Mouse (Mus musculus): ENCODE results near the gene Megf11. TPM values are rescaled to one million over a fixed set of nuclear protein-coding genes. Genes with fewer than 3 reads are reported as not detected.
"Not testable (repeated sequence)": the region's sequence is repeated elsewhere in the genome, so short reads cannot be mapped to it uniquely, and the experiment has no call there.

The Megf11 gene
- polyA plus RNA-seq, 1 experiment from 2014 or later, result 5.6 TPM

DNA sequence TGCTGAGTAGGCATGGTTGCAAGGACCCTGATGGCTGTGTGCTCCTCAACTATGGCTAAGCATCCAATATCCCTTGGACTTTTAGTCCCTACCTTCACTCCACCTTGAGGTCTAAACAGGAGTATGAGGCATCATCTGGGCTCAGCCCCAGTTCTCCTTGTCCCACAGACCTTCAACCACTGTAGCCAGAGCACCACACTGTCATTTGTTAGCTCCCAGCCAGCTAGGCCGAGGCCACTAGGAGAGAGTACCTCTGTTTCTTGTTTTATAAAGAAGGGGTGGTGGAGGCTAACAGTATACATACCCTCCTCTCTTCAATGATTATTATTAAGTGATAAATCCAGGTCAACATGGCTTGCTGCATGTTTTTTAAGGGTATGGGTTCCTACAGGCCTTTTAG, 313.2 kb downstream of the Megf11 start:
- DNase-seq (ENCODE audit: low spot score), result peak; percentile 1
- Histone ChIP-seq H3K27me3 (ENCODE audit: insufficient read depth, poor library complexity, severe bottlenecking) (no peaks in the 10 kb centered on the region), H3K27ac (no peak overlapping the region), H3K9me3 (no peaks in the 10 kb centered on the region), H3K4me3 (no peak overlapping the region), H3K36me3 (peaks cover 44% of the 10 kb centered on the region), H3K4me1 (replicated peaks) (no peaks in the 10 kb centered on the region)
- 93% methylated on average over 1 of the region's 1 CpGs for WGBS

DNA sequence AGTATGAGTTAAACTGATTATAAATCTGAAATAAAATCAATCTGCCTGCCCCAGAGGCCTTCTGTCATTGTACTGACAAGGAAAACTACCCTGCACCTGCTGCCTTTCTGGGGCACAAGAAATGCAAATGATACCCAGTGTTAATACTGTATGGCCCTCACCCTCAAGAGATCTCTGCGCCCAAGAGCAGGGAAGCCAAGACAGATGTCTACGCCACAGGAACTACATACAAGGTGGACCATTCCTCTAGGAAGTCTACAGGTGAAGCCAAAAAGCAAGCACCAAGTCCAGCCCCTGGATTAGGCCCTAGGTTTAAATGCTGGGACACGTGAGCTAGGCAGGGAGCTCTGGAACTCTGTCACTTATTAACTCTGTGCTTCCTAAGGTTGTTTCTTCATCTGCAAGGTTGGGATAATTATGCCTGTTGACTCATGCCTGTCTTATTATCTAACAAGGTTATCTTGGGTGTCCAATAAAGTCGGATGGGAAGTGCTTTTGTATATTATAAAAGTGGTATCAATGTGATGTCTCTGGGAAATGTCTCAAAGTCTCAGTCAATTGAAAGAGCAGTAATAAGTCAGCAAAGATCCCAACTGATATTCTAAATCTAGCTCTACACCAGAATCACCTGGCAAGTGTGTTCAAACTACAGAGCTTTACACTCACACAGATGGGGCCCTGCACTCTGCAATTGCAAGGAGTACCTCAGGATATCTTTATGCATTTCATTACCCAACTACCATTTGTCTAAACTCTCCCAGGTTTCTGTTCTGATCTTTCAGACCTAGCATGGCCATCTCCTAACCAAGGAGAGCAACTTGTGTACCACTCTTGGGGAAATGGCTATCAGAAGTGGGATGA, 315.3 kb downstream of the Megf11 start:
- Histone ChIP-seq H3K36me3 (peaks cover 34% of the 10 kb centered on the region; the same call in 1 of the 2 replicates), H3K4me3 (no peak overlapping the region), H3K9me3 (no peaks in the 10 kb centered on the region), H3K4me1 (replicated peaks) (no peaks in the 10 kb centered on the region), H3K27ac (no peak overlapping the region), H3K27me3 (ENCODE audit: insufficient read depth, poor library complexity, severe bottlenecking) (no peaks in the 10 kb centered on the region)
- 89% methylated on average over 4 of the region's 4 CpGs for WGBS
- no peak for DNase-seq (ENCODE audit: low spot score)

DNA sequence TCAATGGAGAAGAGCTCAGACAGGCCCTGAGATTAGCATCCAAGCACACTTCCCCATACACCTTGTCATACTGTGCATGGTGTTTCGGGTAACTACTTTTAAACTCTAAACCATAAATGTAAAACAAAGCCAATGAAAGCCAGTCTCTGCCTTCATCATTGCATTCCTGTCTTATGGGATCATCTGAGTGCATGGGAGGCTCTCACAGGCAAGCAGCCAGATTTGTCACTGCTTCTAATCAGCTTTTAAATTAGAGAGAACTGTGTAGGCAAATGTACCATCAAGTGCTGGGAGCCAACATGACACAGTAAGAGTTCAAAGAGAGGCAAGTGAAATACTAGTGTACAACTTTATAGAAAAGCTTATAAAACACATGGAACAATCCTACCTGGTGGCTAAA, 316.2 kb downstream of the Megf11 start:
- 97% methylated on average over 1 of the region's 1 CpGs for WGBS
- Histone ChIP-seq H3K4me3 (no peak overlapping the region), H3K9me3 (no peaks in the 10 kb centered on the region), H3K27ac (no peak overlapping the region), H3K27me3 (ENCODE audit: insufficient read depth, poor library complexity, severe bottlenecking) (no peaks in the 10 kb centered on the region), H3K4me1 (replicated peaks) (no peaks in the 10 kb centered on the region), H3K36me3 (peaks cover 27% of the 10 kb centered on the region; the same call in 1 of the 2 replicates)
- DNase-seq (ENCODE audit: low spot score), result no peak

DNA sequence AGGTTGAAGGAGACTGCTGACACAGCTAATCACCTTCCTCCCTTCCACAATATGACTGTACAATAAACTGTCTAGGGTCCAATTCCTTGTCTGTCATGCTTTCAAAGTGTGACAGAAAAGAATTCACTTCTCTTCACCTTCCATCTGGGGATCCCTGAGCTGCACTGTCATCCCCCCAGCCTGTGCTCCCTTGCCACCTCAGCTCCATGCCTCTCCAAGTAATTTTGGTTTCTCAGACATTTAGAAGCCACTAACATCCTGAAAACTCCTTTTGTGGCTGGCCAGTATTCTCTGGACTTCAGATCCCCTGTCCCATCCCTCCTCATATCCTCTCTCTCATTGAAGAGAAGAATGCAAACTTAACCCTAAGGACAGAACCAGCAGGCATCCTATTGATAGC, 317.0 kb downstream of the Megf11 start:
- H3K4me1 ChIP-seq (replicated peaks), result no peaks in the 10 kb centered on the region
- no peaks in the 10 kb centered on the region for H3K27me3 ChIP-seq (ENCODE audit: insufficient read depth, poor library complexity, severe bottlenecking)
- H3K27ac ChIP-seq, result no peak overlapping the region
- H3K4me3 ChIP-seq, result no peak overlapping the region
- no peak for DNase-seq (ENCODE audit: low spot score)
- H3K9me3 ChIP-seq, result no peaks in the 10 kb centered on the region
- peaks cover 28% of the 10 kb centered on the region; the same call in 1 of the 2 replicates for H3K36me3 ChIP-seq

DNA sequence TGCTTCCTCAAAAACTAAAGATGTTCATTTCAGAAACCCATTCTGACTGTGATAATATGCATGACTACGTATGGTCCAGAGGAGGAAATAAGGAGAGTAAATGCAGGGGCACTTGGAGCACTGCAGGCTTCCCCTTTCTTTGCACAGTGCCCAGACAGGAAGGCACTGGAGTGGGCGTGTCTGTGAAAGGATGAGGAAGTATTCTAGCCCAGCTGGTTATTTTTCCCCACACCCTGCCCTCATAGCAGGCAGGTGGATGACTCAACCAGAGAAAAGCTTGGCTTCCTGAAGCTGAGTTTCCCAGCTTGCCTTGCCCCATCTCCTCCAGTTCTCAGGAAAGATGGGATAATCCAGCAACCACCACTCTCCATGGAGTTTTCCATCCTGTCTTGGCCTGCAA, 317.5 kb downstream of the Megf11 start:
- H3K36me3 ChIP-seq, result peaks cover 29% of the 10 kb centered on the region
- H3K4me3 ChIP-seq, result no peak overlapping the region
- no peak for DNase-seq (ENCODE audit: low spot score)
- no peak overlapping the region for H3K27ac ChIP-seq
- H3K9me3 ChIP-seq, result no peaks in the 10 kb centered on the region
- no peaks in the 10 kb centered on the region for H3K4me1 ChIP-seq (replicated peaks)
- H3K27me3 ChIP-seq (ENCODE audit: insufficient read depth, poor library complexity, severe bottlenecking), result no peaks in the 10 kb centered on the region
- 78% methylated on average over 2 of the region's 2 CpGs for WGBS

DNA sequence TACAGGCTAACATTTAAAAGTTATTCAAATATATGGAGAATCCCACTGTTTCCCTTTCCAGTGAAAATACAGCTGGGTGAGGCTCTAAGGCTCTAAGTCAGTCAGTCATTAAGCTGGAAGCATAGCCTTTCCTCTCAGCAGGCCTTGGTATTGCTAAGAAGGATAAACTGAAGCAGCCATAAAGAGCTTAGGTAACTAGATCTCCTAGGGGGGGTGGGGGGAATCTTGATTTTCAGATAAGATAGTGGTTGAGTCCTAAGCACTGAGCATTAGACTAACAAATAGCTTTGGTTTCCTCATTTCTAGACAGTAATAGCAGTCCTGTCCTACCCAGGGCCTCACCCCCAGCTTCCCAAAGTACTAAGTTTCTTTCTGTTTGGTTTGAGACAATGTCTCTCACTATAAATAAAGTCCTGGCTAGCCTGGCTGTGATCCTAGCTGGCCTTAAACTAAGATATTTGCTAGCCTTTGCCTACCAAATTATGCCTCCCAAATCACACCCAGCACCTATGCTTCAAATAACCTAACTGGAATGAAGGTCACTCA, 318.1 kb downstream of the Megf11 start:
- H3K27me3 ChIP-seq (ENCODE audit: insufficient read depth, poor library complexity, severe bottlenecking), result no peaks in the 10 kb centered on the region
- H3K4me1 ChIP-seq (replicated peaks), result no peaks in the 10 kb centered on the region
- H3K4me3 ChIP-seq, result no peak overlapping the region
- H3K36me3 ChIP-seq, result peaks cover 32% of the 10 kb centered on the region
- H3K9me3 ChIP-seq, result no peaks in the 10 kb centered on the region
- H3K27ac ChIP-seq, result no peak overlapping the region
- no peak for DNase-seq (ENCODE audit: low spot score)

DNA sequence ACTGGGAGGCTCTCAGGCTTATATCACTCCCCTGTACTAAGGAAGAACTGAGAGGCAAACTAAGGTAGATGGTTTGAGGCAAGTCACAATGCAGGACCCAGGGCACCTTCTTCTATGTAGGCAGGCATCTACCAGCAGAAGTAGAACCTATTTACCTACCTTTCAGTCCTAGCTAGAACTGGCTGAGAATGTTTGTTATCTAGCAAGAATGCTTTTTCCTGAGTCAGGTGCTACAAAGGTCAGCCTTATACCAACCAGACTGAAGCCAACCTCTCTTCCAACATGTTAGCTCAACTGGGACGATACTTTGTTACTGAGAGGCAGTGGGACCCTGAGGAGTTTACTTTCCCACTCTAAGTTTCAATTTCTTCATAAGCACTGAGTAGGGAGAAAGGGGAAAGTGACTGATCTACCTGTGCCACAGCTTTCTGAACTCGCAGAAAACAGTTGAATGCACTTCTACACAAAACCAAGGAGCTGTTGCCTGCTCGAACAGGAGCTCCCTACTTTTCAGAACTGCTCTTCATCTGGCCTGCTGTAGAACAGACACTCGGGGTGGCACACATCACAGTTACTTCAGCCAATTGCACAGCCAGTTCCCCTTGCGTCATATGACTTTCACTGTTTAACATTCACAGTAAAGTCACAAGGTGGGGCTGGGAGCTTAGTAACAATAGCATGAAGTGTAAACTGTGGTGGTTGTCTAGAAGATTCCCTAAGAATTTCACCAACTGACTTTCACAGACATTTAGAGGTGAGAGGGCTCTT, 318.8 kb downstream of the Megf11 start:
- Histone ChIP-seq H3K4me1 (replicated peaks) (no peaks in the 10 kb centered on the region), H3K27ac (no peak overlapping the region), H3K27me3 (ENCODE audit: insufficient read depth, poor library complexity, severe bottlenecking) (no peaks in the 10 kb centered on the region), H3K4me3 (no peak overlapping the region), H3K9me3 (no peaks in the 10 kb centered on the region), H3K36me3 (peaks cover 35% of the 10 kb centered on the region)
- WGBS, result 87% methylated on average over 5 of the region's 5 CpGs
- DNase-seq (ENCODE audit: low spot score), result no peak

DNA sequence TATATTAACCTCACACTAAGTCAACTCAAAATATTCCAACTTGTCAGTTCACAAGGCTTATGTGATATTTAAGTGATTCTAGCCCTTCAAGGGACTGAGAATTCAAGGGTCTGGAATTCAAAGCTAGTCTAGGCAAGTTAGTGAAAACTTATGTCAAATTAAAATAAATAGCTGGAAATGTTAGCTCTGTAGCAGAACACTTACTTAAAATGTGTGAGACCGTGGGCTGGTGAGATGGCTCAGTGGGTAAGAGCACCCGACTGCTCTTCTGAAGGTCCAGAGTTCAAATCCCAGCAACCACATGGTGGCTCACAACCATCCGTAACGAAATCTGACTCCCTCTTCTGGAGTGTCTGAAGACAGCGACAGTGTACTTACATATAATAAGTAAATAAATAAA, 324.9 kb downstream of the Megf11 start:
- 98% methylated on average over 5 of the region's 5 CpGs for WGBS
- not testable (repeated sequence) for DNase-seq (ENCODE audit: low spot score); H3K27ac ChIP-seq; H3K9me3 ChIP-seq; H3K4me1 ChIP-seq (replicated peaks); H3K27me3 ChIP-seq (ENCODE audit: insufficient read depth, poor library complexity, severe bottlenecking); H3K4me3 ChIP-seq
- peaks cover 33% of the 10 kb centered on the region for H3K36me3 ChIP-seq

DNA sequence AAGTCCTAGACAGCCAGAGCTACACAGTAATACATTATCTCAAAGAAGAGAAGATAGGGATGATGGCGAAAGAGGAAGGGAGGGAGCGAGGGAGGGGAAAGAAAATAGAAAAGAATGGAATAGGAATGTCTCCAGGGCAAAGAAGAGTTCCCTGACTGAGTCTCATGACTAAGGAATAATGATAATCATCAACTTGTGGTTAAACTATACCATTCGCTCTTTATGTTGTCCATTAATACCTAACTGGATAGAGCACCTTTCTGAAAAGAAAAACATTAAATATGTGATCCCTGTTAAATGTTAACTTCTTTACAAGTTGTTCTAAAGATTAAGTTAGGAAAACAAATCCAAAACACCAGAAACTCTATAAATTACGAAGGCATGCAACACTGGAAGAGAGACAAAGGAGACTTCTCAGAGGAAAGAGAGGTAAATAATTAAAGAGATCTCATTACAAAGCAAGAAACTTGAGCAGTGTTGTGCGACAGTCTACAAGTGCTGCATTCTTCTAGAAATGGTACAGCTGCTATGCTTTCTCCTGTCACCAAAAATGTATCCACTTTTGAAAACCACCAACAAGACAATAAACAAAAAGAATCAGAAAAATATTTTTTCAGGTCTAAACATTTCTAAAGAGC, 334.2 kb downstream of the Megf11 start:
- Histone ChIP-seq H3K27me3 (ENCODE audit: insufficient read depth, poor library complexity, severe bottlenecking) (no peaks in the 10 kb centered on the region), H3K27ac (no peak overlapping the region), H3K36me3 (peaks cover 42% of the 10 kb centered on the region), H3K4me1 (replicated peaks) (no peaks in the 10 kb centered on the region), H3K4me3 (no peak overlapping the region), H3K9me3 (no peaks in the 10 kb centered on the region)
- WGBS, result 73% methylated on average over 5 of the region's 5 CpGs
- no peak for DNase-seq (ENCODE audit: low spot score)

DNA sequence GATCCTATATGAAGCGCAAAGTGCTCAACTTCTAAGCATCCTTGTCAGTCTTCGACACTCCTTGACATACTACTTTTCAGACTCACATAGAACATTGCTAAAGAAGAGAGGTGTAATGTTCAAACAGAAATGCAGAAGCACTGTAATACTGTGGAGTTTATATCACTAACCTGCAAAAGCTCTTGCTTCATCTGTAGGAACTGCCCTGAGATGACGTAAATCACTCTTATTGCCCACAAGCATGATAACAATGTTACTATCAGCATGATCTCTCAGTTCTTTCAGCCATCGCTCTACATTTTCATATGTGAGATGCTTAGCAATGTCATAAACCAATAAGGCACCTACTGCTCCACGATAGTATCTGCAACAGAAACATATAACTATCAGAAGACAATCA, 341.0 kb downstream of the Megf11 start:
- Histone ChIP-seq H3K4me3 (no peak overlapping the region), H3K27me3 (ENCODE audit: insufficient read depth, poor library complexity, severe bottlenecking) (no peaks in the 10 kb centered on the region), H3K9me3 (no peaks in the 10 kb centered on the region), H3K36me3 (peaks cover 53% of the 10 kb centered on the region), H3K27ac (no peak overlapping the region), H3K4me1 (replicated peaks) (no peaks in the 10 kb centered on the region)
- DNase-seq (ENCODE audit: low spot score), result no peak
- WGBS, result 94% methylated on average over 5 of the region's 5 CpGs

DNA sequence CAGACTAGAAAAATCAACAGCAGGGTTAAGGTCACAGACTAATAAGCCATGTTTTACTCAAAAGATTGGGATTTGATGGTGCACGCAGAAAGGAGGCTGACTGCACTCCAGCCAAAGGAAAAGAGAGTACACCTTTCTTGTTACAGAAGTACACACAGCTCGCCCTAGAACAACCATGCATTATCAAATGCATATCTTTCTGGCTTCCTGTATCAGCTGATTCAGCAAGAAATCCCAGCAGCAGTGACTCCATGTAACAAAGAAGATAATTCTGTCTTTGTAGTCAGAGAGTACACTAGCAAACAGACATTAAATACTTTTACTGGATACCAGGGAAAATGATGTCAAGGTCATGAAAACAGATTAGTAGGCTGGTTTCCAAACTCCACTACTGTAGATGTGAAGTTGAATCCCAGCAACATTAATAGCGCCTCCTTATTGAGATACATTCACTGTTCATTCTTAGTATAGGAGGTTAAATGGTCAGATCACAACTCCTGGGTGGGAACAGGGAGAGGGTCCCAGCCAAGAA, 345.7 kb downstream of the Megf11 start:
- Histone ChIP-seq H3K27ac (no peak overlapping the region), H3K4me3 (no peak overlapping the region), H3K9me3 (no peaks in the 10 kb centered on the region), H3K27me3 (ENCODE audit: insufficient read depth, poor library complexity, severe bottlenecking) (no peaks in the 10 kb centered on the region), H3K36me3 (peaks cover 21% of the 10 kb centered on the region), H3K4me1 (replicated peaks) (peaks cover 4% of the 10 kb centered on the region)
- no peak for DNase-seq (ENCODE audit: low spot score)
- 93% methylated on average over 3 of the region's 3 CpGs for WGBS

DNA sequence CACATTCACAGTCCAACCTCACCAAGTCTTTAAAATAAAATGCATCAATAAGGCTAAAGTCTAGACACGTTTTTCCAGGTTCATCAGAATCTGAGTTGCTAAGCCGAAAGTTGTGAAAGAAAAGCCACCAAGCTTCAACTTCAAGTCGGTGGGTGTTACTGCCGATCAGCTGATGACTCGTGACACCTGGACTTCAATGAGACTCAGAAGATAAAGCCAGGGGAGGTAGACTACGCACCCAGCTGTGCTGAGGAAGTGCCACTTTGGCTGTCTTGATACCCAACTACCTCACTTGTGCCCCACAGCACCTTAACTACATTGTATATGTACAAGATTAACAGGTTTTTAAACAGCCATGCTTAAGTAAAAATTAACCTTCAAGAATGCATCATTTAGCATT, 348.7 kb downstream of the Megf11 start:
- 75% methylated on average over 6 of the region's 6 CpGs for WGBS
- Histone ChIP-seq H3K27ac (no peak overlapping the region), H3K9me3 (no peaks in the 10 kb centered on the region), H3K4me1 (replicated peaks) (peaks cover 9% of the 10 kb centered on the region), H3K27me3 (ENCODE audit: insufficient read depth, poor library complexity, severe bottlenecking) (no peaks in the 10 kb centered on the region), H3K4me3 (no peak overlapping the region), H3K36me3 (no peaks in the 10 kb centered on the region)
- no peak for DNase-seq (ENCODE audit: low spot score)
